Mouse (Mus musculus) CH12.LX (cell line): ENCODE measurements at regions not wholly inside any gene's neighbourhood (a gene's known extent, or its start where the extent isn't known, plus 50 kb on each side); places are given as distances from the start of the nearest gene placed in this dataset.

Experiments used
- DNase-seq: peaks from one replicate; pipeline ENCODE4 v3.0.0-alpha.2; 2013; ENCODE audit errors: extremely low read depth
- H3K27ac ChIP-seq: 2 replicates; pipeline ENCODE4 v1.5.1; 2012; ENCODE audit warnings: low read depth, mild to moderate bottlenecking, control low read depth, moderate library complexity; ENCODE audit not compliant: insufficient read depth
- H3K27me3 ChIP-seq: replicated peaks from 2 replicates; pipeline ENCODE3; 2012; ENCODE audit warnings: inconsistent platforms
- H3K36me3 ChIP-seq, 2 experiments: replicated peaks in 1 of 2; 2 replicates each; pipeline versions ENCODE3 to v1.6.1; 2012; ENCODE audit warnings: inconsistent platforms in 1 of 2, low read length in 1 of 2, mild to moderate bottlenecking in 1 of 2, mixed read lengths in 1 of 2, moderate library complexity in 1 of 2; ENCODE audit not compliant: control insufficient read depth in 1 of 2, insufficient read depth in 1 of 2
- H3K4me1 ChIP-seq, 2 experiments: 2 replicates each; pipeline ENCODE4 v1.6.1; 2012; ENCODE audit warnings: inconsistent platforms in 1 of 2, moderate library complexity in 1 of 2; ENCODE audit not compliant: insufficient read depth in 2 of 2, control insufficient read depth in 1 of 2
- H3K4me2 ChIP-seq: 2 replicates; pipeline ENCODE4 v1.6.1; 2012; ENCODE audit warnings: low read depth, mild to moderate bottlenecking, control low read depth; ENCODE audit not compliant: poor library complexity, insufficient read depth, severe bottlenecking
- H3K4me3 ChIP-seq, 3 experiments: fragments of 150-350 bp in 1 of 3; sonication (generic) in 1 of 3; replicated peaks in 1 of 3; 2 replicates each; pipeline versions ENCODE3 to v1.5.1; 2011 to 2012; ENCODE audit warnings: low read depth in 2 of 3, low read length in 2 of 3, mild to moderate bottlenecking in 2 of 3, moderate library complexity in 2 of 3, control low read depth in 1 of 3, improper control_type of control experiment in 1 of 3, inconsistent platforms in 1 of 3, mixed read lengths in 1 of 3; ENCODE audit not compliant: poor library complexity in 1 of 3
- H3K79me2 ChIP-seq: replicated peaks from 2 replicates; pipeline ENCODE4 v1.6.1; 2012; ENCODE audit warnings: mild to moderate bottlenecking, moderate library complexity; ENCODE audit not compliant: control insufficient read depth, poor library complexity, insufficient read depth, severe bottlenecking; ENCODE audit errors: extremely low read depth
- H3K9ac ChIP-seq: 2 replicates; pipeline ENCODE4 v1.6.1; 2012; ENCODE audit warnings: low read depth, mild to moderate bottlenecking, control low read depth, moderate library complexity; ENCODE audit not compliant: insufficient read depth
- H3K9me3 ChIP-seq: replicated peaks from 2 replicates; pipeline ENCODE3; 2012; ENCODE audit warnings: low read length, inconsistent platforms, mixed read lengths
- CTCF ChIP-seq, 2 experiments: IDR thresholded peaks in 1 of 2; conservative IDR thresholded peaks in 1 of 2; 2 replicates each; pipeline ENCODE4 v1.5.1; 2011 to 2012; ENCODE audit warnings: low read depth in 2 of 2, low read length in 2 of 2, improper control_type of control experiment in 1 of 2, inconsistent platforms in 1 of 2, mild to moderate bottlenecking in 1 of 2, moderate library complexity in 1 of 2
- E2F4 ChIP-seq: IDR thresholded peaks from 2 replicates; pipeline ENCODE4 v1.6.1; 2011; ENCODE audit warnings: low read depth, low read length, improper control_type of control experiment; ENCODE audit not compliant: insufficient replicate concordance
- ELF1 ChIP-seq: IDR thresholded peaks from 2 replicates; pipeline ENCODE4 v1.6.1; 2014; ENCODE audit warnings: low read depth, mild to moderate bottlenecking, inconsistent platforms, low read length, improper control_type of control experiment
- GABPA ChIP-seq: IDR thresholded peaks from 2 replicates; pipeline ENCODE4 v1.6.1; 2012; ENCODE audit warnings: low read depth, low read length, improper control_type of control experiment, inconsistent platforms; ENCODE audit not compliant: insufficient replicate concordance
- IRF4 ChIP-seq: IDR thresholded peaks from 2 replicates; pipeline ENCODE4 v1.6.1; 2014; ENCODE audit warnings: low read depth, mild to moderate bottlenecking, inconsistent platforms, low read length, improper control_type of control experiment
- JUND ChIP-seq: conservative IDR thresholded peaks from 2 replicates; pipeline ENCODE4 v1.6.1; 2011; ENCODE audit warnings: low read depth, low read length, improper control_type of control experiment
- MAX ChIP-seq: IDR thresholded peaks from 2 replicates; pipeline ENCODE4 v1.6.1; 2011; ENCODE audit warnings: low read length, improper control_type of control experiment
- MEF2A ChIP-seq: IDR thresholded peaks from 2 replicates; pipeline ENCODE4 v1.6.1; 2014; ENCODE audit warnings: low read depth, mild to moderate bottlenecking, inconsistent platforms, low read length, improper control_type of control experiment, borderline replicate concordance
- NRF1 ChIP-seq: IDR thresholded peaks from 2 replicates; pipeline ENCODE4 v1.6.1; 2014; ENCODE audit warnings: low read depth, mild to moderate bottlenecking, inconsistent platforms, low read length, improper control_type of control experiment, moderate library complexity
- PAX5 ChIP-seq: IDR thresholded peaks from 2 replicates; pipeline ENCODE4 v1.6.1; 2012; ENCODE audit warnings: low read length, inconsistent platforms, mixed read lengths
- POLR2A ChIP-seq: IDR thresholded peaks from 2 replicates; pipeline ENCODE4 v1.6.1; 2011; ENCODE audit warnings: low read depth, mild to moderate bottlenecking, improper control_type of control experiment, low read length
- POLR2AphosphoS2 ChIP-seq: IDR thresholded peaks from 2 replicates; pipeline ENCODE4 v1.6.1; 2011; ENCODE audit warnings: low read depth, low read length, improper control_type of control experiment
- RAD21 ChIP-seq: IDR thresholded peaks from 2 replicates; pipeline ENCODE4 v1.6.1; 2011; ENCODE audit warnings: low read depth, mild to moderate bottlenecking, low read length, improper control_type of control experiment, moderate library complexity
- SIN3A ChIP-seq: IDR thresholded peaks from 2 replicates; pipeline ENCODE4 v1.6.1; 2012; ENCODE audit warnings: low read length, improper control_type of control experiment, inconsistent platforms
- SMC3 ChIP-seq: IDR thresholded peaks from 2 replicates; pipeline ENCODE4 v1.6.1; 2011; ENCODE audit warnings: low read depth, low read length, improper control_type of control experiment
- TBP ChIP-seq: conservative IDR thresholded peaks from 2 replicates; pipeline ENCODE4 v1.6.1; 2011; ENCODE audit warnings: low read depth, low read length, improper control_type of control experiment
- TCF12 ChIP-seq: IDR thresholded peaks from 2 replicates; pipeline ENCODE4 v1.6.1; 2014; ENCODE audit warnings: low read depth, mild to moderate bottlenecking, inconsistent platforms, low read length, improper control_type of control experiment
- UBTF ChIP-seq: IDR thresholded peaks from 2 replicates; pipeline ENCODE4 v1.6.1; 2012; ENCODE audit warnings: low read depth, mild to moderate bottlenecking, inconsistent platforms, low read length, improper control_type of control experiment, moderate library complexity
- USF1 ChIP-seq: IDR thresholded peaks from 2 replicates; pipeline ENCODE4 v1.6.1; 2014; ENCODE audit warnings: low read depth, mild to moderate bottlenecking, inconsistent platforms, low read length, improper control_type of control experiment
- USF2 ChIP-seq: conservative IDR thresholded peaks from 2 replicates; pipeline ENCODE4 v1.6.1; 2011; ENCODE audit warnings: low read depth, low read length, improper control_type of control experiment
- ZKSCAN1 ChIP-seq: IDR thresholded peaks from 2 replicates; pipeline ENCODE4 v1.6.1; 2012; ENCODE audit warnings: low read depth, inconsistent platforms, low read length, improper control_type of control experiment, borderline replicate concordance
- ZMIZ1 ChIP-seq: IDR thresholded peaks from 2 replicates; pipeline ENCODE4 v1.6.1; 2012; ENCODE audit warnings: low read depth, mild to moderate bottlenecking, inconsistent platforms, low read length, improper control_type of control experiment
- ZNF384 ChIP-seq: IDR thresholded peaks from 2 replicates; pipeline ENCODE4 v1.6.1; 2012; ENCODE audit warnings: low read depth, low read length, improper control_type of control experiment, inconsistent platforms
- dilution Hi-C: fragments of 300-500 bp; cut with MboI; formaldehyde crosslinking; loops from 2 replicates; pipeline ENCODE4 v1.14.3; 2020; ENCODE audit warnings: low sequenced_read_pairs; ENCODE audit not compliant: extremely low pct_unique_long_range_greater_than_20kb, extremely low pct_ligation_motif_present
- in situ Hi-C: fragments of 300-500 bp; cut with MboI; formaldehyde crosslinking; loops from 3 replicates; pipeline ENCODE4 v1.14.3; 2019; ENCODE audit warnings: low sequenced_read_pairs, low pct_ligation_motif_present, low pct_unique_long_range_greater_than_20kb, mixed read lengths

DNA sequence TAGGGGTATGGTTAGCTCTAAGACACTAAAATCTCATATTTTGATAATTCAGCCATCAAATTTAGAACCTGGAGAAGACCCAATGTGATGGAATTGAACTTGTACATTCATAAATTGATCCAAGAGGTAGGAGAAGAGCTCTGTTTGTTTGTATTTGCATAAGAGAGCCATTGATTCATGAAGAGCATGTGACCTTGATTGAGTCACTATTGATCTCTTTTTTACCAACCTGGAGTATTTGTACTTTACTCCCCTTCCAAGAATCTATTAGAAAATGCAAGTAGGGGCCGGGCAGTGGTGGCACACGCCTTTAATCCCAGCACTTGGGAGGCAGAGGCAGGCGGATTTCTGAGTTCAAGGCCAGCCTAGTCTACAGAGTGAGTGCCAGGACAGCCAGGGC lies 133.5 kb upstream of the Dph6 start:
- Histone ChIP-seq H3K79me2 (no peaks in the 10 kb centered on the region), H3K27me3 (no peaks in the 10 kb centered on the region), H3K36me3 (no peaks in the 10 kb centered on the region), H3K4me1 (no peaks in the 10 kb centered on the region), H3K4me2 (no peak overlapping the region), H3K9me3 (no peaks in the 10 kb centered on the region), H3K4me3 (no peak overlapping the region), H3K27ac (no peak overlapping the region), H3K9ac (no peak overlapping the region)
- in situ Hi-C loops: no loop called here
- dilution Hi-C loops: no loop called here
- no peak for DNase-seq
- TF ChIP-seq ZMIZ1: no peak
- no peak for TF ChIP-seq TBP
- TF ChIP-seq E2F4: no peak
- TF ChIP-seq PAX5: no peak
- TF ChIP-seq SIN3A: no peak
- no peak for TF ChIP-seq USF1
- no peak for TF ChIP-seq ZKSCAN1
- no peak for TF ChIP-seq ZNF384
- no peak for TF ChIP-seq UBTF
- no peak for TF ChIP-seq NRF1
- TF ChIP-seq POLR2AphosphoS2: no peak
- no peak for TF ChIP-seq TCF12
- no peak for TF ChIP-seq SMC3
- no peak for TF ChIP-seq USF2
- no peak for TF ChIP-seq POLR2A
- no peak for TF ChIP-seq IRF4
- no peak for TF ChIP-seq GABPA
- no peak for TF ChIP-seq JUND
- TF ChIP-seq ELF1: no peak

DNA sequence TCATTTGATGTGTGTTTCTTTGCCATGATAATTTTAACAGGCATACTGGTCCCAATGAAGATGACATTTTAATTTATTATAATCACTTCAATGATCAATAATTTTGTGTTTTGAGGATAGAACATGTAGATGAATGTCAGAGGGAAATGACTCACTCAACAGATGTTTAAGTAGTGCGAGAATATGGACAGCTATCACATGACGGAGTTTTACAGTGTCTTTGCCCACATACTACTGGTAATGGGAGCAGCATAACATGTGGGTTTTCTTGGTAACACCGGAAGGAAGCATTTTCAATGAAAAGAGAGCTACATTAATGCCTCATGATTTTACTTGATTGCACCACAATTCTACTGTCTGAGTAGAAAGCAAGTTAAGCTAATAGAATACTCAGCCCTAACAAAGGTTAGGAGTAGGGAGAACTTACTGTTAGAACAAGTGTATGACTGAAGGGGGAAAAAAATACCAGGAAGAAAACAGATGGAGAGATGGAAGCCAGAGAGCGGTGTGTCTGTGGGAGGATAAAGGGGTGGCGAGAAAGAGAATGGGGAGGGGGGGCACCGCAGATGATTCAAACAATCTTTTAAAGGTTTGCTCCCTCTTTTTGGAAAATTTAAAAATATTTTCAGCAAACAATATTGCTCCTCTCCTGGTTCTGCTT lies 142.0 kb upstream of the Dph6 start:
- TF ChIP-seq MEF2A (no peak), RAD21 (no peak), MAX (no peak), CTCF (conservative IDR thresholded peaks at IDR 0.05 in 1 of 2, IDR thresholded peaks at IDR 0.05 in 1 of 2; ENCODE audit: low read depth in 2 of 2, low read length in 2 of 2) (no peak)
- Histone ChIP-seq H3K27me3 (no peaks in the 10 kb centered on the region), H3K79me2 (no peaks in the 10 kb centered on the region), H3K4me2 (no peak overlapping the region), H3K4me1 (no peaks in the 10 kb centered on the region), H3K27ac (no peak overlapping the region), H3K9ac (no peak overlapping the region), H3K9me3 (no peaks in the 10 kb centered on the region), H3K36me3 (no peaks in the 10 kb centered on the region), H3K4me3 (no peak overlapping the region)
- no peak for DNase-seq
- in situ Hi-C loops (no loop called here), dilution Hi-C loops (no loop called here)
